Mouse (Mus musculus): ENCODE data around the gene Hoxa9.

Hoxa9 gene

DNA sequence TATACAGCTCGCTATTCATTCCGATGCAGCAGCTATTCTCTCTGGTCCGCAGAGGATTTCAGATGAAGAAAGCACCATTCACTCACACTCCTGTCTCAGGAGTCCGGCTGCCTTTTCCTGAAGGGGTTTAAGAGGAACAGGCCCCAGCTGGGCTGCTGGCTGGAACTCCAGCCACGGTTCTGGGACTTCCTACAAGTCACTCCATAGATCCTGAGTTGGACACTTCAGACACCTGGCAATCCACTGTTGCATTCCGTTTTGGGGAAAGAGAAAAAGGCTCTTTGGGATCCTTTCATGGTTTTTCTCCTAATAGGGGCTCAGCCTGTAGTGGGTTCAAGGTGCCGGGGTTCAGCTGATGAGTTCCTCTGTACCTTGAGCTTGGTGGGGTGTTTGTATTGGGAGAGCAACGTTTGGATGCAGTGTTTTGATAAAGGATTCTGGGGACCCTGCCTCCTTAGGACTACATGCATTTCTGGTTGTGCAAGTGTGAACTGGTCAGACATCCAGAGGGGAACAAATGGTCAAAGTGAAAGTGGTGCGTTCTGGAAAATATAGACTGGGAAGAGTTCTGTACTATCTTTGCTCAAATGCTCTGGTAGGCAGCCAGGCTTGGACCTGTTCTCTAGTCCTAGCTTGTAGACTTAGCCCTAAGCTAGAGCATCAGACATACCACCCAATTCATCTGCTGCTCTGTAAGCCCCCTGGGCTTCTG is 31.0 kb upstream of the Hoxa9 start:
- peak; percentile 20 for DNase-seq (ENCODE audit: low read depth, low spot score)

DNA sequence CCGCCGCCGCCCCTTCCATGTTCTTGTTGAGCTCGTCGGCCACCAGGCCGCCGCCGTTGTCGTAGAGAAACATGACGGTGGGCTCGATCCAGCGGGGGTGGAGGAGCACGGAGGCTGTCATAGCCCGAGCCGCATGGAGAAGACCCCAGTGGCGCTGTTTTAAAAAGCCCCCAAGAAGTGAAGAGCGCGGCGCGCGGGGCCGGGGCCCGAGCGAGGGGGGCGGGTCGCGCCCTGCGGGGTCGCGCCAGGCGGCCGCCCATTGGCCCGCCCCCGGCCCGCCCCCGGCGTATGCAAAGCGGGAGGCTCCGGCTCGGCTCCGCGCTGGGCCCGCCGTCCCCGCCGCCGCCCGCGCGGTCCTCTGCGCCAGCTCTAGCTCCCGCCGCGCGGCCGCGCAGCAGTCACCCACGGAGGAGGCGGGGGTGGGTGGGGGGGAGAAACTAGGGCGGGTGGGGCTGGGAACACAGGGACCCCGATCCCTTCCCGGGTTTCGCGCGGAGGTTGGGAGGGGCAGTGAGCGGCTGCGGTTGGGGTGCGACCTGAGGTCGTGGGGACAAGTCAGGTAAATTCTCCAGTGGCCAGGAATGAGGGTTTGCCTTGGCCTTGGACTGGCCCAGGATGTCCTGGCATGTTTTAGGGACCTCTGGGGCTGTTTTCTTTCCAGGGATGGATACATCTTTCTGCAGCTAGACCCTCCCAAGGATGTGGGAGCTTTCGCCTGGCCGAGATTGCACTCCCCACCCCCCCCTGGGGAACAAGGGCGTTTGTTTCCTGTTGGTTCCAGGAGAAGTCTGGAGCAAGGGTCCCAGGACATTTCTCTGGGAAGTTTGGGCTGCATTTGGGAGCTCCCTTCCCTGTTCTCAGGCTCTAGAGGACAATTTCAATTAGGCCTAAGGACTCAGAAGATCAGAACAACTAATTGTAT is 30.0 kb upstream of the Hoxa9 start, which contains the start of gene Hoxa13:
Gene Hoxa13 (minus strand): TSS at position 227 of the 922 bp plus-strand sequence.
- DNase-seq (ENCODE audit: low read depth, low spot score): peak; percentile 88

DNA sequence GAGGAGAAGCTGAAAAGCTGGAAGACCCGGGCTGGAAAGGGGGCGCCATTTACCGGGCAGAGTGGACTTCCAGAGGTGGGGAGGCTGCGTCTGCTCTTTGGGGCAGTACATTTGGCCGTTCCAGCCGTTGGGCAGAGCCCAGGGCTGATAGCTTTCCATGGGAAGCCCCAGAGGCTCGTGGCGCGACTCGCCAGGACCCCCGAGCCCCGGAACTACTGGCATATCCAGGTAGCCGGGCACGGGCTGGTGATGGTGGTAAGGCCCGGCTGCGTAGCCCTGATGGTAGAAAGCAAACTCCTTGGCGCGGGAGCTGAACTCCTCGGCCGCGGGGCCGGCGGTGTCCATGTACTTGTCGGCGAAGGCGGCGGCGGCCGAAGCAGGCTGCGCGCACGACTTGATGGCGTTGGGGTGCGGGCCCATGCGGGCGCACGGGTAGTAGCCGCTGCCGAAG is 28.9 kb upstream of the Hoxa9 start:
- DNase-seq (ENCODE audit: low read depth, low spot score): peak; percentile 70

DNA sequence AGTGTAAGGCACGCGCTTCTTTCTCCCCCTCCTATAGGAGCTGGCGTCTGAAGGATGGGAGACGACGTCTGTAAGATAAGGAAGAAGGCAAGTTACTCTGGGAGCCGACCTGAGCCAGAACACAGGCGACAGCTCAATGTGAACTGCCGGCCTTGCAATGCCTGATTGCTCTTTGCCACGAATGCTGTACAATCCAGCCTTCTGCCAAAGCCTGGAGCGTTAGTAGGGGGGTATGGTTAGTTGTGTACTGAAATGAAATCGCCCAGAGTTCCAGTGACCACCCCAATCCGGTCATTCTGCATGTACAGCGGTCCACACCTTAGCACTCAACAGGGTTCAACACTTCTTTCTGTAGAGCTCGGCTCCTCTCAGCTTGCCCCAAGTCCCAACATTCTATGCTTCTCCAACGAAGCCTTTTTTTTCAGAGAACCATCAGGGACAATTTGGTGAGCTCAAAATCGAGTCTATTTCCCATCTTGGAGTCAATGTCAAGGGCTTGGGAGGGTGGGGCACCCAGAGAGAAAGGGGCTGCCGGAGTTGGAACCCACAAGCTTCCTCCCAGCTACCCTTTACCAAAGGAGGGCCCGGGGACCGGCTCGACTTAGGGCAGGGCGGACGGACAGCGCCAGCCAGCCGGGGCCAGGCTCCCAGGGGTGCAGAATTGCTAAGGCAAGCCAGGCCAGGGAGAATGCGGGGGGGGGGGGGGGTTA is 28.3 kb upstream of the Hoxa9 start:
- no peak for DNase-seq (ENCODE audit: low read depth, low spot score)

DNA sequence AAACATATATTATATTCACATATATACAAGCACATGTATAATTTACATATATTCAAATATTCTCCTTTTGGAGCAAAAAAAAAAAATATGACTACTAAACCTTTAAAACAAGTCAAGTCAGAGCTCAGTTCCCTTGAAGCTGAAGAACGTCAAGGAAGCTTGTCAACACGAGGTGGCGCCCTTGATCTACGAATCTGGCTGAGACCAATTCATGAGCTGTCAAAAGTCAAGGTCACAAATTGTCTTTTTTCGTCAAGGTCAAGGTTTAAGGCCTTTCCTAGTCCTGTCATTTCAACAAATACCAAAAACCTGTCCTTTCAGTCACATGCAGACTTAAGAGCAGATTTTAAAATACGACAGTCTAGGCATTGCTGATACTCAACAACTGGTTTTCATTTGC is 26.1 kb upstream of the Hoxa9 start:
- DNase-seq (ENCODE audit: low read depth, low spot score): peak; percentile 83

DNA sequence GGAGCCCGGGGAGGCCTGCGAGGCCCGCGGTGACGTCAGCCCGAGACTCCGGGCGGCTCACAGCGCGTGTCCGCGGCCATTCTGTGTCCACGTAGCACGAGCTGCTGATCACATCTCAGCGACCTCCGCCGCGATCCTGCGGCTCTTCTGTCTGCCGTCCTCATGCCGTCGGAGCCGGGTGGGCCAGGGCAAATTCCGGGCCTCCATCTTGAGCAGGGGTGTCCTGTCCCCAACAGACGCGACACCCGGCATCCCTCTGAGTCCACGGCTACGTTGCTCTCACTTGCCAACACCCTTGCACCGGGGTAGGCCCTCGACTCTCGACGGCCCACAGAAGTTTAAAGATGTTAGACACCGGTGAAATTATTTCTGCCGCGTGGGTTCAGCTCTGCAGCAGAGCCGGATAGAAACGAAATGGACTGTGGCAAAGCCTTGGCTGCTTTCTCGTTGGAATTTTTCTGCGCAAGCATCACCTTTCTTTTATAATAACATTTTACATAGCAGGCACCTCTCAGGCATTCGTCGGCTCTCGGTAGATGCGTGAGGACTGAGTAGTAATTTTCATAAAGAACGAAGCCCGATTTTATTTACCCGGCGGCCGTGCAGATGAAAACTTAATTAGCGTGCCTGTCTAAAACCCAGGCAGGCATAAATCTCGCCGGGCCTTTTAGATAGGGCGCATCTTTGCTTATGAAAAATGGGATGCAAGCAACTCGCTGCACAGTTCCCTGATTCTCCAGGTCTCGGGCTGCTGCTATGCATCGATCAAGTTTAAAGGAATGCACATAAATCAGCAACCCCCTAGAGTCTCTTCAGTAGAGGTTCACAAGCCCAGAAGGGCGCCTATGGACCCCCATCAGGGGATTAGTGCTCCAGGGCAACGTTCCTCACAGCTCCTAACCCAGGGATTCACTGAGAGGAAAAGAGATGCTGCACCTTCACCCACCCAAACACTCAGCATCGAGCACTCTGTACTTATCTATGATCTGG is 22.9 kb upstream of the Hoxa9 start:
- DNase-seq (ENCODE audit: low read depth, low spot score): no peak

DNA sequence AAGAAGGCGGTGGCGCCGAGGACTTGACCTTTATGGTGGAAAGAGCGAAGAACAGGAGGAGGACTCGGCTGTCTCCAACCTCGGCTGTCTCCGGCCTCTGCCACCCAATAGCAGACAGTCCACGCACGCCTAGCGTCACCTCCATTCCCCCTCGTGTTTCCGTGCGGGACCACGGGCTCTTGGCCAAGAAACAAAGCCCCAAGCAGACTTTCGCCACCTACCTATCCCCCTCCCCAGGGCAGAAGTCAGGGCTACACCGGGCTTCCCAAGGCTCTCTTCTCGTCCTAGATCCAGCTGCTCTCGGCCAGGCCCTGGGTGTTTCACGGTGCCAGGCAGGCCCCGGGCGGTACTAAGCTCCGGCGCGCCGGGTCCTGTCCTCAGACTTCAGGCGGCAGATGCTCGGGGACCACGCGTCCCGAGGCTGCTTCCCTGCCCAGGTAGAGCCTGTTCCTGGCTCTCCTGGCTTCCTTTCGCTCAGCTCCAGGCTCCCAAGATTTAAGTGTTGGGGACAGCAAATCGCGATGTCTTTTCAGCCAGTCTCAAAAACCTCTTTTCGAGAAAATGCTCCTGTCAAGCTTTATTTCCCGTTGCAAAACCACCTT is 22.0 kb upstream of the Hoxa9 start:
- no peak for DNase-seq (ENCODE audit: low read depth, low spot score)

DNA sequence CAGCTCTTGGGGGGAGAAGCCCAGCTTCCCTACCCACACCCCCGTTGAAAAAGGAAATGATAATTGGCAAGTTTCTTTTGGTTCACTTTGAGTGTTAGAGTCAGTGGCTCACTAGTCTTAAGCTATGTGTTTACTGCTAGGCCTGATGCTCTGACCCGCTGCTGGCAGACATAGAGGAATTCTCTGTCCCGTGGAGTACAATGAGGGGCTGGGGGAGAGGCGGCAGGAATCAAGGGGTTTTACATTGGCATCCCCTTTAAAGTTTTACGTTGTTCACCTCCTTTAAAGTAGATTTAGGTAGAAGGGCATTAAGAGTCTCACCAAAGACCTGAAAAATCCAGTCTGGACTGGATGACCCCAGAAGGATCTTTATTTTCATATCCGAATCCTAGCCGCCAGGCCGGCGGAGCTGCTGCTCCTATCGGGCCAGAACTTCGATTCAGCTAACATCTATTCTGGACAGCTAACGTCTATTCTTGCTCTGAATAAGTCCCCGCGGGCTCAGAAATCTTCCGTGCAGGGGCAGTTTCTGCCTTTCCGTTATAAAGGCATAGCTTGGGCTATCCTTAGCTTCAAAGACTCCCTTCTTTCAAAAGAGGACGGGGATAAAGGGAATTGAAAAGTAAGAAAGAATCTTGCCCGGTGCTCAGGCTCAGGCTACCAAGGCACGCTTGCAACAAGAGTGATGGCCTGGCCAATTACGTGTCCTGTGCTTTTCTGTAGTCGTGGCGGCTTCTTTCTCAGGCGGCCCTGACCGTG is 21.3 kb upstream of the Hoxa9 start:
- no peak for DNase-seq (ENCODE audit: low read depth, low spot score)

DNA sequence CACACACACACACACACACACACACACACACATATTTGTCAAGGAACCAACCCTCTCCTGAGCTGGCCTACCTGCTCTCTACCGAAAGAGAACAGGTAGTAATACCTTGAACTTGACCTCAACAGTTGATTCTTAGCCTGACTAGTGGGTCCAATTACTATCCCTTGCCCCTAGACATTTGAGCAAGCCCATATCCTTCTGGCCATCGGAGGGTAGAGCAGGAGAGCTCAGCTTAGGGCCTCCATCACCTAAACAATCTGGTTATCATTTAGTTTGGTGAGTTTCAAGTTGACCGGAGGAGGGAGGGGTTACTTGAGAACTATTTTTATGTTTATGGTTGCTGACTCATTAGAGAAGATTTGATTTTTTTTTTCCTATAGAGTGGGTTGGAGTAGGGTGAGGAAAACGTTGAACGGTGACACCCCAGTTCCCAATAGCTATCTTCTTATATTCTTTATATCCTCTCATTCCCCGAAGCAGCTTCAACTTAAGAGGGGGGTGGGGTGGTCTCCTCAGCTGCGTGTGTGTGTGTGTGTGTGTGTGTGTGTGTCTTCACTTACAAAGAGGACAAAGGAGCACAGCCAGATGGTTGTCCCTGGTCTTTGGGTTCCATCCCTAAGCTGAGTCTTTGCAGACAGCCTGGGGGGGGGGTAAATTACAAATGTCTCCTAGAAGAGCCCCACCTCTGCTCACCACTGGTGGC is 20.4 kb upstream of the Hoxa9 start:
- DNase-seq (ENCODE audit: low read depth, low spot score): no peak

DNA sequence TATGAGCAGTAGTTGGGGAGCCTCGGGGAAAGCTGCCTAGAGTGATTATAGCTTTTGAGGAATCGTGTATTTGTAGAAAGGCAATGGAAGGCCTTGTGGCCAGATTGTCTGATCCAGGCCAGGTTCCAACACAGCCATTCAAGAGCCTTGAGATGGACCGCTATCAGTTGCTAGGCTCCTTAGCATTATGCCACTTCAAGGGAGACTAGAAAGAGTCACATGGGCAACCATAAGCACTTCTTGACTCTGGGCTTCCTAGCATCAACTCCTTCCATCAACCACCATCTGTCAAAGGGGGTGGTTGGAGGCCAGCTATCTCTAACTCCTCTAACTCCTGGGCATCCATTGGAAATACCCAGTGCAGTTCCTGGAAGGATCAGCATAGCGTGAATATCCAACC is 18.9 kb upstream of the Hoxa9 start:
- no peak for DNase-seq (ENCODE audit: low read depth, low spot score)

DNA sequence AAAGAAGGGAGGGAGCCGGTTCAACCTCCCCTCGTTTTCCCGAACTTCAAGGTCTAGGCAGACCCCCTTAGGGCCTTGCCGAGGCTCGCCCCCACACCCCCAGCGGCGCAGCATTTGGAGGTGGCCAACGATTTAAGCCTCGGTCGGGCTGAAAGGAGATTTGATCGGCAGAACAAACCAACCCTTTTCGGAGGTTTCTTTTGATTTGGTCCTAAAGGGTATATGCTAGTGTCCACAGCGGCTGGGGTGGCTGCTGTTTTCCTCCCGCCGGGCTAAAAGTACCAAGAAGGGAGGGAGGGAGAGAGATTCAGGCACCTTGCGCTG is 18.5 kb upstream of the Hoxa9 start:
- no peak for DNase-seq (ENCODE audit: low read depth, low spot score)

DNA sequence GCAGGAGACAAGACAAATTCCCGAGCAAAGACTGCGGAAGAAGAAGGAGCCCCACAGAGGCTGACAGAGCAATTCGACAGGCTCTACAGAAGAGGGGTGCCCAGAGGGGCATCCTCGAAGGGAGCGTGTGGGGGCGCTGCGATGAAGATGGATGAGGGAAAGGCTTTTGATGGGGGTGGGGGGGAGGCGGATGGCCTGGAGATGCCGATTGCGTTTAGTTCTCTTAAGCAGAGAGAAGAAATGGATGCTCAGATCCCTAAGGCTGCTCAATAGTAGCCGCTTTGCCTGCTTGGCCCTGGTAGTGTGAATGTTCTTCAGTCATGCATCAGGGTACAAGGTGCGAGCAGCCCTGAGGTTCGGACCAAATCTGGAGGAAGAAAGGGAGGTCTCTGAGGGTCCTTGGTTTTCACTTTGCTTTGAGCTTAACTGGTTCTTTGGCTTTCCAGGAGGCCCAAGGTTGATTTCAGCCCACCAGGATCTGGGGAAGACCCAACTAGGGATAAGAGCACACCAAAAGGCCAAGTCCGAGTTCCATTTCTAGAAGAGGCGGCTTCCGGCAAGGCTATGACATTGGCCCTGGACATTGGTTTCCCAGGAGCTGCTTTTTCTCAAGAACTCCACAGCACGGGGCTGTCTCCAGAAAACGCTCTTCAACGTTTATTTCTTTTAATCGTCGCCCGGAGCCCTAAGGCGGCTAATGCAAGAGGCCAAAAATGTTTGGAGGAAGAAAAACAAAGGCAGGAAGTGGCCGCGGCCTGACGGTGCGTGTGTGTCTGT is 17.9 kb upstream of the Hoxa9 start:
- DNase-seq (ENCODE audit: low read depth, low spot score): no peak

DNA sequence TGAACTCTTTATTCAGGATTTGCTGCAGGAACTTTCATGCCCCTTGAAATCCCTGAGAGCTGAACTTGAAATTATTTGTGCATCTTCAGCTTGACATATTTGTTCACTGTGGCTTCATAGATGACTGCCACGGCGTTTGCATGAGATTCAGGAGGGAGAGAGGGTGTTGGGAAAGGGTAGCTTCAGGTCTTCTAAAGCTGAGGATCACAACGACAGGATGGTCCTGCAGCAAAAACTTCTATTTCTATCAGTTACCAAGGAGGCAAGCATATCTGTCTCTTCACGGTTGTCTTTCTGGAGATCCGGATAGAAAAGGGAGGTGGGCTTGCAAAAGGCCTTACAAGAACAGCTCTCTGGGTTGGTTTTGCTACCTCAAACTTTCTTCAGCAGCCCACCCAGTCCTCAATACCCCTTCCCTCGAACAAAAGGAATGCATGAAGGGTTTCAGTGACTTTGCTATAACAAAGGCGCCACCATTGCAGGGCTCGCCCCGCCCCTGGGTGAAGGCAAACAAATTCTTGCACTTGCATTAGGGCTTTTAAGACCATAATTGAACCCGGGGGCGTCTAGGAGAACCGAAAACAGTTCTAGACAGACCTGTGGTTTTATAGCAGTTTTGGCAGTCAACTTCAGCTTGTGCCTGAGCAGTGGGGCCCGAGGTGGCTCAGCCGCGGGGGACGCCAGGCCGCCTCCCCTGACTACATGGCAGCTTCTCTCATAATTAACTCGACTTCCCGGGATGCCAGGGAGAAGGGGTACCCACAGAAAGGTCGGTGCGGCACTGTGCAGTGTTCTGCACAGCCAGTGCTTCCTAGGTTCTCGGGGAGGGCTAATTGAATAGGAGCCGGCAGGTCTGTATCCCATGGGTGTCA is 17.1 kb upstream of the Hoxa9 start:
- no peak for DNase-seq (ENCODE audit: low read depth, low spot score)

DNA sequence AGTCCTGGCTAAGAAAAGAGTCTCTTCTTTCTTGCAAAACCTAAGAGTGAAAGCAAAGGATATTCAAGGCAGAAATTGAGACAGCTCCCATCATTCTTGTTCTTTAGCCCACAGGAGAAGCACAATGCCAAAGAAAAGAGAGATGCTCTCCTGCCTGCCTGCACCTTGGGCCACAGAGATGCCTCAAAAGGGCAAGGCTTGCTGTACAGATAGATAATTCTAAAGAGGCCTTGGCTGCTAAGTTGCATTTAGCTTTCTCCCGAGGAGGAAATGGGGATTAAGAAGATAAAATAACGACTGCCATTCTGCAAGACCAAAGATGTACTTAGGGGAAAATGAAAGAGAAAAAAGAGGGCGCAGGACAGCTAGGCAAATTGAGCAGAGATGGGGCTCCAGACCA is 16.0 kb upstream of the Hoxa9 start:
- DNase-seq (ENCODE audit: low read depth, low spot score): no peak

DNA sequence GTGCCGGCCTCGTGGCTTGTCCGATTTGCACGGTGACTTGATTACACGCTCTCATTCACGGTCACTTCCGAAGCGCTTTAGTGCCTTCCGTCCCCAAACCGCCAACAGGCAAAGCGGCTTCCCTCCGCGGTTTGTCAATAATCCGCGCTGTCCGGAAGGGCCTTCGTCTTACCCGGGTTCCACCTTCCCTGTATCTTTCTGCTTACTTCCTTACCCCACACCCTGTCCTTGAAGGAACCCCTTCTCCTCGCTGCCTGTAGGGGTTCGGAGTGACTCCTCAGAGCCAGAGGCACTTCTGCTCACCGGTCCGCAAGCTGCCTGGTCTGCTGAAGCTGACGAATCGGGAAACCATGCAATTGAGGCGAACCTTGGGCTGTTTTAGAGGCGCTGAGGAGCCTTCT is 15.5 kb upstream of the Hoxa9 start:
- no peak for DNase-seq (ENCODE audit: low read depth, low spot score)

DNA sequence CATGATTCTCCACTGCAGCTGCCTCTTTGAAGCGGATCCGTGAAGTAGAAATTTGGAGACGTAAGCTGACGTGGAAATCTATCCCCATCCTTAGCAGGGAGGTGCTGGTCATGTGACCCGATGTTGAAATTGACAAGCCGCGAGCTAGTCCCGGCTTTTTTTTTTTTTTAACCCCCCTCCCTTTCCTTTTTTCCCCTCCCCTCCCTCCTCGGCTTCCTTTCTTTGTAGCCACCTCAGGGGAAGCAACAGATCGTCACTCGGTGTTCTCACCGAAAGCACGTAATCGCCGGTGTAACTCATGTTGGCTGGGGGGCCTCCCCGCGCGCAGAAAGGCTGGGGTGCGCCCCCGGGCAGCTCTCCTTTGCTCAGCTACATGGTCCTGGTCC is 14.9 kb upstream of the Hoxa9 start, which contains the start of gene Hoxa11:
Gene Hoxa11 (minus strand): TSS at position 54 of the 386 bp plus-strand sequence.
- no peak for DNase-seq (ENCODE audit: low read depth, low spot score)

DNA sequence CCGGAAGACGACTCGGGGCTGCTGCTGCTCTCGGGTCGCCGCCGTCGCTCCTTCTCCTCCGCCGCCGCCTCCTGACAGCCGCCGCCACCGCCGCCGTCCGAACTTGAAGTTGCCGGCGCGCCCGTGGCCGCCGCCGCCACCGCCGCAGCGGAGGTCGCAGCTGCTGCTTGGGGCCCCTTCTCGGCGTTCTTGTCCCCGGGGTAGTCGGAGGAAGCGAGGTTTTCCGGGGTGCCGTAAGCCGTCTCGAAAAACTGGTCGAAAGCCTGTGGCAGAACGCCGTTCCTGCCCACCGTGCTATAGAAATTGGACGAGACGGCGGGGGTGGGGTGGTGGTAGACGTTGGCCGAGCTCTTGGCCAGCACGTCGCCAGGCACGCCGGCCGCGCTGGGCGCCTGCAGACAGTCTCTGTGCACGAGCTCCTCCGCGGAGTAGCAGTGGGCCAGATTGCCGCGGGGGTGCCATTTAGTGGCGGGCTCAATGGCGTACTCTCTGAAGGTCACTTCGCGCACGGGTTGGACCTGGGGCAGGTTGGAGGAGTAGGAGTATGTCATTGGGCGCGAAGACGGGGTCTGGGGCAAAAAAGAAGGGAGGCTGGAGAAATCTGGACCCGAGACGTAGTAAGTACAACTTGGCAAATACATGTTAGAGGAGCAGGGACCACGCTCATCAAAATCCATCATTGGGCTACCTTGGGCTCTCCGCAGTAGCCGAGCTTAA is 14.3 kb upstream of the Hoxa9 start:
- DNase-seq (ENCODE audit: low read depth, low spot score): no peak

Measured in A20 (cell line).